Mouse (Mus musculus) frontal cortex, postnatal 10 days (tissue): ENCODE measurements around the gene Odf2.
A peak's percentile ranks its signal among the peaks of the same experiment; 100 is the strongest.

Source experiments
- DNase-seq, 2 experiments: peaks; one replicate each; pipeline ENCODE4 v3.0.0; 2022; ENCODE audit warnings: low spot score in 2 of 2, mixed read lengths in 1 of 2

Gene Odf2

DNA sequence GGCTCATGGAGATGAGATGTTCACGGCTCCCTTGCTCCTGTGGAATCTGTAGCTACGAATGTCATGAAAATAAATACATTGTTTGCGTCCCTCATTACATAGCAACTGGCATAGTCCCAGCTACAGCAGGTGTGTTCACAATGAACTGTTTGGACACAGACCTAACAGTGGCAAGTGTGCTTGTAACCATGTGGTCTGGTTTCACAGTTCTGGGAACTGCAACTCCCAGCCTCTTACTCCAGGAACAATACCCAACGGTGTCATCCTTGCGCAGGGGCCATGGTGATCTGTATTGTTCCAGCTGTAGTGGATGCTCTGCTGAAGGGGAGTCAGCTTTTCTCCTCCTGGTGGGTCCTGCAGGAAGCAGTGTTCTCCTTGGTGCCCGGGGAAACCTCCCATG lies 42.2 kb downstream of the Odf2 start:
- DNase-seq, result no peak

- DNase-seq, result peak; percentile 93 to 95
These were observed 46.0 kb downstream of the Odf2 start, which contains the start of gene Gle1 for GRCm38 (mm10) chr2:29934906-29935599. Gle1 (plus strand) TSS chr2:29935426.

GRCm38 (mm10) chr2:29940073-29940472 lies 51.1 kb downstream of the Odf2 start:
- no peak for DNase-seq

GRCm38 (mm10) chr2:29940826-29941225 lies 51.8 kb downstream of the Odf2 start:
- DNase-seq, result no peak

DNA sequence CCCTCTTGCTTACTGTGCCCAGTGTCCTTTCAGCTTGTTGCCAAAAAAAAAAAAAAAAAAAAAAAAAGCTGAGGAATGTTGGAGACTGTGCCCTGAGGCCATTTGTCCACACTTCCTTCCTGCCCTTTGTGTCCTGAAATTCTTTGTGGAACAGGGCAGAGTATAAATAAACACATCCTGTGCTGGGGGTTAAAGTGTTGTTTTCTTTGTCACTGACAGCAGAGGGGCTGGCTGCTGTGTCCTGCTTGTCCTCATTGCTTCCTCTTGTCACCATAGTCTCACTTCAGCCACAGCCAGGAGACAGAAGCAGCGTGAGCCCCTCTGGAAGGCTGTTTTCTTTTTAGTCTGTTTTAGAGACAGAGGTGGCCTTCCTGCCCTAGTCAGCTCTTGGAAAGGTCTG lies 55.7 kb downstream of the Odf2 start:
- DNase-seq, result no peak

- no peak for DNase-seq
These were observed 59.9 kb downstream of the Odf2 start for GRCm38 (mm10) chr2:29948896-29949295.

DNA sequence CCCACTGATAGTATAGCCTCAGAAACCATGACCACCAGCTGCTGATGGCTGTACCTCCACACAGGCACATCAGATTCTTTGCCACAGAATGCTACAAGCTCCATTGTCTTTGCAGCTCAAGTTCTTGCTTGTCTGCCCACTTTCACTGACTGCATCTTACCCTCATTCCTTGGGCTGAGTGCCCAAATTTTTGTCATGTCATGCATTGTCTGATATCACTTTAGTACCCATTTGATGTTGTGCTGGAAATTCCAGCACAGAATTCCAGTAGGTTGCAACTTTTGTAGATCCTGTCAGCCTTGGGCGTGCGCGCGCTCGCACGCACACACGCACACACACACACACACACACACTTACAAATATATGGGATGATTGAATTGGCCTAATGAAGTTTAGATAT lies 72.2 kb downstream of the Odf2 start:
- no peak for DNase-seq

GRCm38 (mm10) chr2:29964354-29965249 lies 75.6 kb downstream of the Odf2 start:
- DNase-seq, result peak; percentile 33 to 50

GRCm38 (mm10) chr2:29965250-29965843 lies 76.3 kb downstream of the Odf2 start, which contains the start of gene Sptan1:
Sptan1 (plus strand) TSS chr2:29965560.
- DNase-seq, result peak; percentile 90 to 96

DNA sequence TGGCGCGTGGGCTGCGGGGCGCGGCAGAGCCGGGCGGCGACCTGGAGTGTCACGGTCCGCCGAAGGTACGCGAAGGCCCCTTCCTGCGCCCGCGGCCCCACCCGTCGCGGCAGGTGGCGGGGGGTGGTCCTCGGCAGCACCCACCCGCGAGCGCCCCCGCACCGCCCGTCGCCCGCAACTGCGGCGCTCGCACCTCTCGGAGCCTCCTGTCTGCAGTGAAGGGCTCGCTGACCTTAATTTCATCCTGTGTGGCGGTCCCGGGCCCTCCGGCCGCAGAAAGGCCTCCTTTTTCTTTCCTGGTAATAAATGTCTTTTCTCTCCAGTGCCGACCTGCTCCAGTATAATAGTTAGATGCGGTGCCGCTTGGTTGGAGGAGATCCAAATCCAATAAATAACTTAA lies 76.9 kb downstream of the Odf2 start:
- DNase-seq, result peak in 1 of 2 experiments; percentile 57

DNA sequence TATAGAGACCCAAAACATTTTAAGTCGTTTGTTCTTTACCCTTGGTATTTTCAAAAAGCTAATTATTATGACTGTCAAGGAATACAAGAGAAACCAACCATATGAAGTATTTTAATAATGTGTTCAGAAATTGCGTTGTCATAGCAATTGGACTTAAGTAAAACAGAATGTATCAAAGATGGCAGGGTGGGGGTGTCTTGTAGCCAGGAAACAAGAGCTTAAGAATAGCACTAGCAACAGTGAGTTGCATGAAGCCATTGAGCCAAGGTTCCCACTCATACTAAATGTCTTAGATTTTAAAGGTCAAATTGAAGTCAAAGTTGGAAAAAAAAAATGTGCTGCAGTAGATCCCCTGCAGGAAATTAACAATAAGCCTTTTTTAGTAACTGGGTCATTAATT lies 77.8 kb downstream of the Odf2 start:
- no peak for DNase-seq

GRCm38 (mm10) chr2:29967768-29968167 lies 78.7 kb downstream of the Odf2 start:
- DNase-seq, result no peak

DNA sequence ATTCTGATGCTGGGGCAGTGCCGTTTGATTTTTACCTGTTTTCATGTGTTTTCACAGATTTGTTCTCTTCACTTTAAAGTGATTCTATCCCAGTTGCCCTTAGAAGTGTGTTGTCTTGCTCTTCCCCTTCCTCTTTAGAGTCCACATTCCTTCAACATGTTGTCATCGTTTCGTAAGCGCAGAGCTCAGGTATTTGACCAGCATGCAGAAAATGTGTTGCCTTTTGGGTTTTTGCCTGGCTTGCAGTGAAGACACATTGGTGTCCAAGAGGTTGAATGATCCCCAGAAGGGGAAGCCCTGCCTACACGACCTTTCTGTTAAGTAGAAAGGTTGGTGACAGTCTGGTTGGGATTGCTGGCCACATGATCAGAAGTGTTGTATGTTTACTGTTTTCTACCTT lies 79.6 kb downstream of the Odf2 start:
- DNase-seq, result no peak

DNA sequence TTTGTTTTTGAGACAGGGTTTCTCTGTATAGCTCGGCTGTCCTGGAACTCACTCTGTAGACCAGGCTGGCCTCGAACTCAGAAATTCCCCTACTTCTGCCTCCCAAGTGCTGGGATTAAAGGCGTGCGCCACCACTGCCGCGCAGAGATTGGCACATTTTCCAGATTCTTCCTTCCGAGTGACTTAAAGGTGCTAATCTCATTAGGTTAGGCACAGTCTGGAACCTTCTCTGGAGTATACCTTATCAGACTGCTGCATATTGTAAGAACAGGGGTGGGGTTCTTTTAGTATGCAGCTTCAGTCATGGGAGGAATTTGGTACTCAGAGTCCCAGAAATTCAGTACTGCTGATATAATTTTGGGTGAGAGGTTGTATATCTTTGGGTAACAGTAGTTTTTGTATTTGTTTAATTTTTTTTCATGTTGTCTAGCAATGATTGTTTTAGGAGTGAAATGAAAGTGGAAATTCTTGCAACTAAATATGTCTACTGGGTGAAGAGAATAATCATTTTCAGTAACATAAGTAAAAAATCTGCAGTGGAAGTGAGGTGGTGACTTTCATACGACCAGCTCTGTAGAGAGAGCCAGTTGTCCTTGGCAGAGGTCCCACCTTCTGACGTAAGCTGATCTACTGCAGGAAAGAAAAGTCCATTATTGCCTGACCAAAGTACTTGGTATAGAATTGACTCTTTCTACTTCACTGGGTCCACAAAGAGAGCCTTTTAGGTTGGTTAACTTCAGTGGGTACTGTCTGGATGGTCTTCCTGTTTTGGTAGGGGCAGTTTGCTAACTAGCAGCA lies 83.0 kb downstream of the Odf2 start:
- DNase-seq, result no peak

DNA sequence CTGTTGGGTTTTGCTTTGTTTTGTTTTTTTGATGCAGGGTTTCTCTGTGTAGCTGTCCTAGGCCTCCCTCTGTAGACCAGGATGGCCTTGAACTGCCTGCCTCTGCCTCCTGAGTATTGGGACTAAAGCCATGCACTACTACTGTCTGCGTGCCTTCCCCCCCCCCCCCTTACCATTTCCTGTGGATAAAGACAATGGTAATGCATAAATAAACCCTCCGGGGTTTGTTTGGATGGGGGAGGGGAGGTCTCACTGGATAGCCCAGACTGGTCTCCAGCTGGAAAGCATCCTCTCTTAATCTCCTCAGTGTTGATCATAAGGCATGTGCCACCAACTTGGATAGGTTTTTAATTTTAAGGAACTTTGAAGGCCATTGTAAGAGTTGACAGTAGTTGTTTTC lies 84.5 kb downstream of the Odf2 start:
- DNase-seq, result no peak

GRCm38 (mm10) chr2:29977307-29977706 lies 88.3 kb downstream of the Odf2 start:
- no peak for DNase-seq

DNA sequence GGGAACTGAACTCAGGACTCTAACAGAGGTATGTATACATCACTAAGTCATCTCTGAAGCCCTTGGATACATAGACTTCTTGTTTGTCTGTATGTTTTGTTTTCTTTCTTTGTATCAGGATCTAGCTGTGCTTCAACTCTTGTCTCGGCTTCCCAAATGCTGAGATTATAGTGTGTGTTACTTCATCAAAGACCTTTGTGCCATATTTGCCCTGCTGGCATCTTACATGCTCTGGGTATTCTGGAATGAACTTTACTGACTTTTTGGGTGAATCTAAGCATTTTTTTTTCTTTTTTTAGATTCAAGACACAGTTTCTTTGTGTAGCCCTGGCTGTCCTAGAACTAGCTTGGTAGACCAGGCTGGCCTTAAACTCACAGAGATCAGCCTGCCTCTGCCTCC lies 91.6 kb downstream of the Odf2 start:
- DNase-seq, result no peak
